Mouse (Mus musculus) CH12.LX (cell line): ENCODE measurements around the gene Myl7.

Experiments used
- CHD2 ChIP-seq: IDR thresholded peaks from 2 replicates; pipeline ENCODE4 v1.6.1; 2011; ENCODE audit warnings: low read length, improper control_type of control experiment
- CTCF ChIP-seq, 2 experiments: IDR thresholded peaks in 1 of 2; conservative IDR thresholded peaks in 1 of 2; 2 replicates each; pipeline ENCODE4 v1.5.1; 2011 to 2012; ENCODE audit warnings: low read depth in 2 of 2, low read length in 2 of 2, improper control_type of control experiment in 1 of 2, inconsistent platforms in 1 of 2, mild to moderate bottlenecking in 1 of 2, moderate library complexity in 1 of 2
- RCOR1 ChIP-seq: conservative IDR thresholded peaks from 2 replicates; pipeline ENCODE4 v1.6.1; 2012; ENCODE audit warnings: low read depth, mild to moderate bottlenecking, inconsistent platforms, low read length, improper control_type of control experiment

DNA sequence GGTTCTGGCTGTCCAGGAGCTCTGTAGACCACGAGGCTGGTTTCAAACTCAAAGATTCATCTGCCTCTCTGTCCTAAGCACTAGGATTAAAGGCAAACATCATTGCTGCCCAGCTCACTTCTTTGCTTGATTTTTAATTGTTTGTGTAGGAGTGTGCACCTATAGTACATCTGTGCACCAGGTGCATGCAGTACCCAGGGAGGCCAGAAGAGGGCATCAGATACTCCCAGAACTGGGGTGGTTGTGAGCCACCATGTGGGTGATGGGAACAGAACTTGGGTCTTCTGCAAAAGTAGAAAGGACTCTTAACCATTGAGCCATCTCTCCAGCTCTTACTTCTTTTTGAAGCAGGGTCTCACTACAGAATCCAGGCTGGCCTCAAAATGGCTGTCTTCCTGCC is 39.9 kb downstream of the Myl7 start:
- TF ChIP-seq RCOR1 (no peak), CHD2 (no peak), CTCF (conservative IDR thresholded peaks at IDR 0.05 in 1 of 2, IDR thresholded peaks at IDR 0.05 in 1 of 2; ENCODE audit: low read depth in 2 of 2, low read length in 2 of 2) (peak; percentile 38 to 52)
